ENCODE assay signal across 24 mouse cellular contexts in genomic region chr6:50427051-50427732, GRCm38 (mm10). TPM values are rescaled to one million over a fixed set of nuclear protein-coding genes. Genes with fewer than 3 reads are reported as not detected.
A peak's percentile ranks its signal among the peaks of the same experiment; 100 is the strongest.
DNase-seq lines count a peak whose midpoint lies in the region; ATAC-seq lines count a peak whose summit lies in the region.
"Had no signal": no experiment of that assay in that cellular context is flagged by ENCODE, and none has a peak within 500 bp of the region (broad histone marks: within the 10 kb centered on the region; RNA-seq: fewer than 3 reads in every experiment).

No protein-coding gene starts in this region.

- no peaks in the 10 kb centered on the region for H3K9me3 ChIP-seq in kidney, embryonic 16.5 days (ENCODE audit: low read length)
- no peaks in the 10 kb centered on the region for H3K9me3 ChIP-seq in hindbrain, embryonic 10.5 days
- H3K9me3 ChIP-seq: forebrain, embryonic 10.5 days; G1E; heart, embryonic 15.5 days; intestine, embryonic 15.5 days had no signal

- WGBS in kidney, embryonic 16.5 days: 88% methylated on average over 11 of the region's 11 CpGs
- WGBS in hindbrain, embryonic 10.5 days: 91% methylated on average over 11 of the region's 11 CpGs

- peak; percentile 39 for DNase-seq in kidney, adult 18-20 months
- peak; percentile 29 to 41 for DNase-seq in layer of hippocampus, adult 8-10 months (ENCODE audit: low spot score in 2 of 2)
- DNase-seq in layer of hippocampus, postnatal 25 days (ENCODE audit: extremely low spot score in 1 of 2, low spot score in 1 of 2): no peak
- peak; percentile 46 for DNase-seq in layer of hippocampus, adult 9-11 months
- DNase-seq in lung, postnatal 10 days: peak; percentile 9
- no peak for DNase-seq in hindbrain, embryonic 10.5 days (ENCODE audit: low spot score)
- DNase-seq: B cell, adult 2 months; cerebellum, adult 11 months; cerebellum, postnatal 10 days; heart, postnatal 36 days; left cerebral cortex, postnatal 4 days; right cerebral cortex, adult 18-20 months; right cerebral cortex, postnatal 4 days; thymus, postnatal 14 days had no signal

- H3K9ac ChIP-seq in kidney, embryonic 16.5 days (replicated peaks; ENCODE audit: low read length): no peak overlapping the region
- H3K9ac ChIP-seq: heart, embryonic 15.5 days; intestine, embryonic 15.5 days had no signal

- no peak overlapping the region for H3K4me3 ChIP-seq in kidney, embryonic 16.5 days (ENCODE audit: low read length)
- H3K4me3 ChIP-seq in hindbrain, embryonic 10.5 days: no peak overlapping the region
- H3K4me3 ChIP-seq: forebrain, embryonic 10.5 days; heart, embryonic 15.5 days; intestine, embryonic 15.5 days had no signal

- peaks cover 3% of the 10 kb centered on the region; the same call in 1 of the 2 replicates for H3K36me3 ChIP-seq in kidney, embryonic 16.5 days (ENCODE audit: insufficient read depth, low read length)
- H3K36me3 ChIP-seq in hindbrain, embryonic 10.5 days: peaks cover 4% of the 10 kb centered on the region; the same call in 1 of the 2 replicates
- H3K36me3 ChIP-seq: G1E; heart, embryonic 15.5 days; intestine, embryonic 15.5 days had no signal

- no peak overlapping the region for H3K27ac ChIP-seq in kidney, embryonic 16.5 days (ENCODE audit: low read length)
- no peak overlapping the region for H3K27ac ChIP-seq in hindbrain, embryonic 10.5 days
- H3K27ac ChIP-seq: forebrain, embryonic 10.5 days; heart, embryonic 15.5 days; intestine, embryonic 15.5 days; macrophage had no signal

- no peak overlapping the region for H3K4me2 ChIP-seq in kidney, embryonic 16.5 days (replicated peaks; ENCODE audit: low read depth, low read length)
- H3K4me2 ChIP-seq: heart, embryonic 15.5 days; intestine, embryonic 15.5 days had no signal

- no peaks in the 10 kb centered on the region for H3K27me3 ChIP-seq in kidney, embryonic 16.5 days (ENCODE audit: insufficient read depth, low read length)
- H3K27me3 ChIP-seq in hindbrain, embryonic 10.5 days (ENCODE audit: insufficient read depth, poor library complexity, severe bottlenecking): no peaks in the 10 kb centered on the region
- H3K27me3 ChIP-seq: CH12.LX; heart, embryonic 15.5 days; intestine, embryonic 15.5 days; Patski had no signal

- H3K4me1 ChIP-seq in kidney, embryonic 16.5 days (ENCODE audit: insufficient read depth, low read length): peaks cover 3% of the 10 kb centered on the region; the same call in 1 of the 2 replicates
- H3K4me1 ChIP-seq in hindbrain, embryonic 10.5 days (replicated peaks): 0 out of 2 replicates have a peak, but pooled peaks cover 3% of the 10 kb centered on the region
- H3K4me1 ChIP-seq: intestine, embryonic 15.5 days had no signal

- no peak for ATAC-seq in kidney, embryonic 16.5 days (ENCODE audit: low FRiP score, low TSS enrichment)
- ATAC-seq: forebrain, embryonic 16.5 days; hindbrain, embryonic 16.5 days; intestine, embryonic 15.5 days; Patski had no signal

RNA-seq across cellular contexts. Expression of gene Osbpl3, which starts 28.8 kb away (rescaled TPM):
- 18.2 and 22.5 TPM in 2 replicates for polyA plus RNA-seq in kidney, embryonic 16.5 days (2015; fragmentation: Nextera tagmentation; extraction: Ambion mirVana)
- total RNA-seq in layer of hippocampus, adult 8-10 months (2022): 10 to 100 TPM; 18.5 to 22.5 (median 19.7) TPM
- 10 to 100 TPM; 15.5 to 17.8 TPM for total RNA-seq in layer of hippocampus, postnatal 25 days (2021)
- 6.2 and 6.6 TPM in 2 replicates for polyA plus RNA-seq in hindbrain, embryonic 10.5 days (2016; fragmentation: Nextera tagmentation; extraction: Ambion mirVana)
- polyA plus RNA-seq: G1E had no signal

Comparison
In these comparisons a context has a peak if more than half of its experiments do, and no peak if none do; other contexts are left out.
1. DNase-seq: peak in kidney, adult 18-20 months (single experiment), layer of hippocampus, adult 8-10 months (2 of 2), layer of hippocampus, adult 9-11 months (single experiment) and lung, postnatal 10 days (single experiment); none in layer of hippocampus, postnatal 25 days (0 of 2) and hindbrain, embryonic 10.5 days (single experiment).